Mouse (Mus musculus): Measurements from ENCODE around the gene Gm9732. TPM values are rescaled to one million over a fixed set of nuclear protein-coding genes. Genes with fewer than 3 reads are reported as not detected.
"Not testable (repeated sequence)": the region's sequence is repeated elsewhere in the genome, so short reads cannot be mapped to it uniquely, and the experiment has no call there.

The Gm9732 gene
- total RNA-seq, 2 experiments from 2014 or later, result not detected

DNA sequence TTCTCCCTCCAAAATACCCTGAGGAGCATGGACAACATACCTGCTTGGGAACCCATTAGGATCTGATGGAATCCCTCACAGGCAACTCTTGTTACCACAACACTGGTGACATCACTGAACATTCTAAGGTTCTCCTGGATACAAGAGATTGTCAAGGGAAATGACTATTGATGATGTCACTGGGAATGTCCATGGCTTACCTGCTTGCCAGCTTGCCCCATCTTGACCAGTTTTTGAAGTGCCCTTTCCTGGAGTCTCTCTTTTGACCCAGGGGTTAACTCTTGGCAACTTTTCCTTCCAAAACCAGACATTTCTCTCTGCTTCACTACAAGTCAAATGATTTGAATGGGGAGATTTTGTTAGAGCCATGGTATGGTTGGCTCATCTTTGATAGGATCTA lies 72.9 kb downstream of the Gm9732 start, which contains the start of gene 1700001F09Rik:
TSS of gene 1700001F09Rik (minus strand) at position 101 of the 400 bp plus-strand sequence.
- DNase-seq; intact Hi-C loops (cut with DNase I): not testable (repeated sequence)

DNA sequence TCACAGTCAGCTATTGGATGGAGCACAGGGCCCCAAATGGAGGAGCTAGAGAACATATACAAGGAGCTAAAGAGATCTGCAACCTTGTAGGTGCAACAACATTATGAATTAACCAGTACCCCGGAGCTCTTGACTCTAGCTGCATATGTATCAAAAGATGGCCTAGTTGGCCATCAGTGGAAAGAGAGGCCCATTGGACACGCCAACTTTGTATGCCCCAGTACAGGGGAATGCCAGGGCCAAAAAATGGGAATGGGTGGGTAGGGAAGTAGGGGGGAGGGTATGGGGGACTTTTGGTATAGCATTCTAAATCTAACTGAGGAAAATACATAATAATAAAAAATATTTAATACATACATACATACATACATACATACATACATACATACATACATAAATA lies 78.1 kb downstream of the Gm9732 start:
- DNase-seq; intact Hi-C loops (cut with DNase I): not testable (repeated sequence)

Other genes with a start within 250 kb of the Gm9732 start
- gene Gm8094, start 198.4 kb upstream of the Gm9732 start, total RNA-seq (2021), result not detected
- gene Gm8104, start 174.4 kb upstream of the Gm9732 start, total RNA-seq (2021), result not detected
- not detected for gene Gm7233, start 95.2 kb upstream of the Gm9732 start, total RNA-seq (2021)
- not detected for gene Gm8122, start 39.7 kb upstream of the Gm9732 start, total RNA-seq (2021)
- gene Gm8126, start 16.4 kb upstream of the Gm9732 start, total RNA-seq (2021), result not detected
- gene Gm8127, start 18.8 kb downstream of the Gm9732 start, total RNA-seq (2021), result not detected
- not detected for gene 1700001F09Rik, start 72.8 kb downstream of the Gm9732 start, total RNA-seq (2021)
- gene Gm8138, start 141.3 kb downstream of the Gm9732 start, total RNA-seq (2021), result not detected

All from gastrocnemius, postnatal 36 days (tissue).